ENCODE assay signal across 15 mouse cellular contexts in the genomic region with DNA sequence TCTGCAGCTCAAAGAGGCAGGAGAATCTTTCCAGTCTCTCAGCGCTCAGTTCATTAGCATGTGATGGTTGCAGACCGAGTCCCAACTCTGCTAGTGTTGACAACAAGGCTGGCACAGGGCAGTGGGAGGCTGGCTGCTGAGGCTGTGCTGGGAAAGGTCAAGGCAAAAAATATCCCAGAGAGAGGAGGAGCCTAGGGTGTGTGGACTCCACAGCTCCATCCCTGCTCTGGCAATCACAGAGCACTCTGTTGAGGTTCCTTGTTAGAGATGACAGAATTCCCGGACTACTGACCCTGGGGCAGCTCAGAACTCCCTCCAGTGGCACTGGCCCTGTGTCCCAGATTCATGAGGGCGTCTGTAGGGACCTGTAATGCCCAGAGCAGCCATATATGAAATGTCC. TPM values are rescaled to one million over a fixed set of nuclear protein-coding genes. Genes with fewer than 3 reads are reported as not detected.
A peak's percentile ranks its signal among the peaks of the same experiment; 100 is the strongest.
DNase-seq lines count a peak whose midpoint lies in the region; ATAC-seq lines count a peak whose summit lies in the region.
"Had no signal": no experiment of that assay in that cellular context is flagged by ENCODE, and none has a peak within 500 bp of the region (broad histone marks: within the 10 kb centered on the region; RNA-seq: fewer than 3 reads in every experiment).

No protein-coding gene starts in this region.

- no peak overlapping the region for H3K9ac ChIP-seq in heart, embryonic 12.5 days
- no peak overlapping the region for H3K9ac ChIP-seq in heart, embryonic 11.5 days (ENCODE audit: low read depth, low read length)
- H3K9ac ChIP-seq in midbrain, embryonic 15.5 days: 0 out of 2 replicates have a peak overlapping the region, but pooled peaks have one; percentile 20
- H3K9ac ChIP-seq: embryonic facial prominence, embryonic 13.5 days; kidney, embryonic 15.5 days; liver, embryonic 12.5 days; neural tube, embryonic 13.5 days had no signal

- H3K27ac ChIP-seq in heart, embryonic 12.5 days (ENCODE audit: poor library complexity, severe bottlenecking): no peak overlapping the region
- no peak overlapping the region for H3K27ac ChIP-seq in heart, embryonic 11.5 days (ENCODE audit: low read depth, low read length)
- H3K27ac ChIP-seq in midbrain, embryonic 15.5 days: 0 out of 2 replicates have a peak overlapping the region, but pooled peaks have one; percentile 4
- H3K27ac ChIP-seq: embryonic facial prominence, embryonic 13.5 days; kidney, embryonic 15.5 days; liver, embryonic 12.5 days; macrophage had no signal

- H3K4me1 ChIP-seq in heart, embryonic 12.5 days (replicated peaks): peaks cover 5% of the 10 kb centered on the region; the same call in 1 of the 2 replicates
- no peaks in the 10 kb centered on the region for H3K4me1 ChIP-seq in heart, embryonic 11.5 days (ENCODE audit: control insufficient read depth, insufficient read depth, low read length)
- peaks cover 3% of the 10 kb centered on the region; the same call in 1 of the 2 replicates for H3K4me1 ChIP-seq in midbrain, embryonic 15.5 days
- H3K4me1 ChIP-seq: liver, embryonic 12.5 days had no signal

- H3K4me3 ChIP-seq in heart, embryonic 12.5 days: no peak overlapping the region
- H3K4me3 ChIP-seq in heart, embryonic 11.5 days (ENCODE audit: low read depth, low read length): no peak overlapping the region
- H3K4me3 ChIP-seq in midbrain, embryonic 15.5 days: no peak overlapping the region
- H3K4me3 ChIP-seq: embryonic facial prominence, embryonic 13.5 days; kidney, embryonic 15.5 days; liver, embryonic 12.5 days; neural tube, embryonic 13.5 days had no signal

- H3K27me3 ChIP-seq in heart, embryonic 12.5 days (replicated peaks): no peaks in the 10 kb centered on the region
- no peaks in the 10 kb centered on the region for H3K27me3 ChIP-seq in heart, embryonic 11.5 days (ENCODE audit: control insufficient read depth, insufficient read depth, low read length)
- H3K27me3 ChIP-seq in midbrain, embryonic 15.5 days (replicated peaks): no peaks in the 10 kb centered on the region
- H3K27me3 ChIP-seq: embryonic facial prominence, embryonic 13.5 days; kidney, embryonic 15.5 days; liver, embryonic 12.5 days; neural tube, embryonic 13.5 days had no signal

- DNase-seq in cerebellum, adult 8-10 months: no peak
- DNase-seq in gastrocnemius, adult 8-10 months (ENCODE audit: low spot score in 2 of 2): peak; percentile 65 to 77
- no peak for DNase-seq in thymus, postnatal 4 days
- no peak for DNase-seq in spleen, adult 18-20 months

- no peak overlapping the region for H3K4me2 ChIP-seq in heart, embryonic 12.5 days
- no peak overlapping the region for H3K4me2 ChIP-seq in heart, embryonic 11.5 days
- no peak overlapping the region for H3K4me2 ChIP-seq in midbrain, embryonic 15.5 days
- H3K4me2 ChIP-seq: embryonic facial prominence, embryonic 13.5 days; kidney, embryonic 15.5 days; liver, embryonic 12.5 days; neural tube, embryonic 13.5 days had no signal

- peaks cover 97% of the 10 kb centered on the region for H3K36me3 ChIP-seq in heart, embryonic 12.5 days
- H3K36me3 ChIP-seq in heart, embryonic 11.5 days (ENCODE audit: control insufficient read depth, insufficient read depth, low read length): peaks cover 40% of the 10 kb centered on the region
- H3K36me3 ChIP-seq in midbrain, embryonic 15.5 days (replicated peaks): peaks cover 61% of the 10 kb centered on the region

- no peaks in the 10 kb centered on the region for H3K9me3 ChIP-seq in heart, embryonic 12.5 days (replicated peaks)
- H3K9me3 ChIP-seq in heart, embryonic 11.5 days (replicated peaks; ENCODE audit: control insufficient read depth, low read length): no peaks in the 10 kb centered on the region
- H3K9me3 ChIP-seq in midbrain, embryonic 15.5 days: no peaks in the 10 kb centered on the region
- H3K9me3 ChIP-seq: embryonic facial prominence, embryonic 13.5 days; kidney, embryonic 15.5 days; liver, embryonic 12.5 days; neural tube, embryonic 13.5 days had no signal

- 64% methylated on average over 4 of the region's 4 CpGs for WGBS in heart, embryonic 12.5 days
- WGBS in heart, embryonic 11.5 days (ENCODE audit: insufficient replicate concordance): 72% methylated on average over 4 of the region's 4 CpGs
- 58% methylated on average over 4 of the region's 4 CpGs for WGBS in midbrain, embryonic 15.5 days

- peak; percentile 33; the same call in 1 of the 2 replicates for ATAC-seq in cerebellum, adult (ENCODE audit: insufficient number of reproducible peaks, low FRiP score, low TSS enrichment)
- peak; percentile 41; the same call in 1 of the 2 replicates for ATAC-seq in heart, embryonic 12.5 days (ENCODE audit: insufficient number of reproducible peaks, low FRiP score)
- ATAC-seq in heart, embryonic 11.5 days (replicated peaks; ENCODE audit: insufficient number of reproducible peaks, low FRiP score, low TSS enrichment): no peak
- no peak for ATAC-seq in midbrain, embryonic 15.5 days (replicated peaks)
- ATAC-seq: liver, embryonic 12.5 days had no signal

RNA-seq across cellular contexts. Expression of a gene that starts 23.0 kb away (rescaled TPM):
- polyA plus RNA-seq in heart, embryonic 12.5 days (2016; fragmentation: Nextera tagmentation; extraction: Ambion mirVana): 86.8 and 90.2 TPM in 2 replicates
- 53.0 and 58.1 TPM in 2 replicates for polyA plus RNA-seq in heart, embryonic 11.5 days (2014; fragmentation: Nextera tagmentation; extraction: Ambion mirVana)
- 10 to 100 TPM; 25.5 to 38.3 (median 30.6) TPM for total RNA-seq in gastrocnemius, adult 8-10 months (2022)
- polyA plus RNA-seq in midbrain, embryonic 15.5 days (2015; fragmentation: Nextera tagmentation; extraction: Ambion mirVana): 339 and 349 TPM in 2 replicates

RNA-seq across cellular contexts. Expression of a gene that starts 59.0 kb away (rescaled TPM):
- polyA plus RNA-seq in heart, embryonic 12.5 days (2016; fragmentation: Nextera tagmentation; extraction: Ambion mirVana): not detected in 2 replicates
- not detected in 2 replicates for polyA plus RNA-seq in heart, embryonic 11.5 days (2014; fragmentation: Nextera tagmentation; extraction: Ambion mirVana)
- not detected for total RNA-seq in gastrocnemius, adult 8-10 months (2022)
- not detected in 2 replicates for polyA plus RNA-seq in midbrain, embryonic 15.5 days (2015; fragmentation: Nextera tagmentation; extraction: Ambion mirVana)
- total RNA-seq: heart, postnatal 14 days; left cerebral cortex, adult 18-20 months had no signal
- polyA plus RNA-seq: embryonic facial prominence, embryonic 13.5 days; kidney, embryonic 15.5 days; liver, embryonic 12.5 days; macrophage; neural tube, embryonic 13.5 days had no signal

Comparison
In these comparisons a context has a peak if more than half of its experiments do, and no peak if none do; other contexts are left out.
1. ATAC-seq: peak in cerebellum, adult (single experiment) and heart, embryonic 12.5 days (single experiment); none in heart, embryonic 11.5 days (single experiment) and midbrain, embryonic 15.5 days (single experiment).
2. DNase-seq: peak in gastrocnemius, adult 8-10 months (2 of 2); none in cerebellum, adult 8-10 months (single experiment), thymus, postnatal 4 days (single experiment) and spleen, adult 18-20 months (0 of 2).